Comparison of ENCODE assay signal across 38 mouse cellular contexts in the genomic region with DNA sequence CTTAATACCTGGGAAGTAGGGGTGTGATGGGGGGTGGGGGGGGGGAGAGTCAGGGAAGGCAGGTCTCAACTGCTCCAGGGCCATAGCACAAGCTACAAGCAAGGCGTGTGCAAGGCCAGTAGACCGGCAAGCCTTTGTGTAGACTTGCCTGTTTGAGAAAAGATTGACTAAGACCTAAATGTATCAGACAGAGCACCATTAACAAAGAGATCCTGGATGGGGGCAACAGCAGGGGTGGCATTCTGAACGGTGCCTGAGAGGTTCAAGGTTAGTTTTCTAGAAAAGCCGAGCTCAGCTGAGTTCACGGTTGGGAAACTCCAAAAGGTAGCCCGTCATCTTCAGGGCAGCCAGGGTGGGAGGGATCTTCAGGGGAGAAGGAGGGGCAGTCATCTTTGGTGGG. TPM values are rescaled to one million over a fixed set of nuclear protein-coding genes. Genes with fewer than 3 reads are reported as not detected.
"Had no signal": no experiment of that assay in that cellular context is flagged by ENCODE, and none has a peak within 500 bp of the region (broad histone marks: within the 10 kb centered on the region; RNA-seq: fewer than 3 reads in every experiment).

No protein-coding gene starts in this region.

- H3K9ac ChIP-seq: limb, embryonic 12.5 days; limb, embryonic 13.5 days; limb, embryonic 15.5 days; liver, embryonic 12.5 days; liver, embryonic 13.5 days; liver, embryonic 14.5 days; liver, embryonic 15.5 days; liver, postnatal 0 days; lung, embryonic 14.5 days; lung, embryonic 15.5 days; midbrain, embryonic 12.5 days; midbrain, embryonic 13.5 days; midbrain, embryonic 15.5 days; neural tube, embryonic 12.5 days had no signal

- H3K27ac ChIP-seq: limb, embryonic 10.5 days; limb, embryonic 12.5 days; limb, embryonic 13.5 days; limb, embryonic 15.5 days; liver, embryonic 12.5 days; liver, embryonic 13.5 days; liver, embryonic 14.5 days; liver, embryonic 15.5 days; lung, embryonic 15.5 days; macrophage; midbrain, embryonic 10.5 days; midbrain, embryonic 12.5 days; midbrain, embryonic 13.5 days; midbrain, embryonic 15.5 days; neural tube, embryonic 12.5 days had no signal

- DNase-seq: left cerebral cortex, postnatal 4 days; liver; liver, embryonic 13.5 days; liver, postnatal 0 days; lung, adult 18-20 months; lung, adult 2 months; lung, embryonic 14.5 days; lung, postnatal 10 days; lung, postnatal 14 days; lung, postnatal 36 days; lung, postnatal 4 days; midbrain, embryonic 14.5 days had no signal

- H3K4me3 ChIP-seq: limb, embryonic 10.5 days; limb, embryonic 12.5 days; limb, embryonic 13.5 days; limb, embryonic 15.5 days; liver, embryonic 12.5 days; liver, embryonic 13.5 days; liver, embryonic 15.5 days; lung, embryonic 15.5 days; megakaryocyte, embryonic 14.5 days; midbrain, embryonic 10.5 days; midbrain, embryonic 12.5 days; midbrain, embryonic 13.5 days; midbrain, embryonic 15.5 days; myocyte; neural tube, embryonic 12.5 days had no signal

- H3K4me1 ChIP-seq: limb, embryonic 10.5 days; limb, embryonic 12.5 days; limb, embryonic 13.5 days; limb, embryonic 15.5 days; liver, embryonic 12.5 days; liver, embryonic 13.5 days; liver, embryonic 15.5 days; lung, embryonic 15.5 days; megakaryocyte, embryonic 14.5 days; midbrain, embryonic 12.5 days; midbrain, embryonic 13.5 days; midbrain, embryonic 15.5 days; neural tube, embryonic 12.5 days had no signal

- ATAC-seq: liver, embryonic 12.5 days; liver, postnatal 0 days; lung, postnatal 0 days; midbrain, embryonic 13.5 days; midbrain, embryonic 15.5 days; midbrain, embryonic 16.5 days had no signal

- H3K9me3 ChIP-seq: limb, embryonic 10.5 days; limb, embryonic 12.5 days; limb, embryonic 13.5 days; limb, embryonic 15.5 days; liver, embryonic 12.5 days; liver, embryonic 13.5 days; liver, embryonic 15.5 days; lung, embryonic 15.5 days; megakaryocyte, embryonic 14.5 days; midbrain, embryonic 10.5 days; midbrain, embryonic 12.5 days; midbrain, embryonic 13.5 days; midbrain, embryonic 15.5 days; neural tube, embryonic 12.5 days had no signal

- H3K27me3 ChIP-seq: limb, embryonic 12.5 days; limb, embryonic 13.5 days; limb, embryonic 15.5 days; liver, embryonic 12.5 days; liver, embryonic 13.5 days; liver, embryonic 15.5 days; lung, embryonic 15.5 days; midbrain, embryonic 12.5 days; midbrain, embryonic 13.5 days; midbrain, embryonic 15.5 days; neural tube, embryonic 12.5 days had no signal

- H3K4me2 ChIP-seq: limb, embryonic 12.5 days; limb, embryonic 13.5 days; limb, embryonic 15.5 days; liver, embryonic 11.5 days; liver, embryonic 12.5 days; liver, embryonic 13.5 days; liver, embryonic 15.5 days; lung, embryonic 14.5 days; lung, embryonic 15.5 days; midbrain, embryonic 11.5 days; midbrain, embryonic 12.5 days; midbrain, embryonic 13.5 days; midbrain, embryonic 15.5 days; neural tube, embryonic 12.5 days had no signal

- H3K36me3 ChIP-seq: limb, embryonic 10.5 days; limb, embryonic 12.5 days; limb, embryonic 13.5 days; limb, embryonic 15.5 days; liver, embryonic 12.5 days; liver, embryonic 13.5 days; liver, embryonic 15.5 days; lung, embryonic 15.5 days; midbrain, embryonic 10.5 days; midbrain, embryonic 12.5 days; midbrain, embryonic 13.5 days; midbrain, embryonic 15.5 days; neural tube, embryonic 12.5 days had no signal

RNA-seq across cellular contexts. Expression of a gene that starts 24.5 kb away (rescaled TPM):
- total RNA-seq: liver, adult 2 months; megakaryocyte progenitor cell, adult 5-6 weeks; megakaryocyte, adult 5-6 weeks; megakaryocyte-erythroid progenitor cell, adult 5-6 weeks; monocyte, adult 5-6 weeks had no signal
- polyA plus RNA-seq: liver, embryonic 12.5 days; macrophage; myocyte had no signal

RNA-seq across cellular contexts. Expression of a gene that starts 48.8 kb away (rescaled TPM):
- total RNA-seq: megakaryocyte progenitor cell, adult 5-6 weeks; megakaryocyte-erythroid progenitor cell, adult 5-6 weeks; monocyte, adult 5-6 weeks had no signal
- polyA plus RNA-seq: liver, embryonic 12.5 days; liver, embryonic 16.5 days; macrophage had no signal
